Mouse (Mus musculus): Measurements from ENCODE around the gene Gm17019.
"Not testable (repeated sequence)": the region's sequence is repeated elsewhere in the genome, so short reads cannot be mapped to it uniquely, and the experiment has no call there.

Gm17019 gene

DNA sequence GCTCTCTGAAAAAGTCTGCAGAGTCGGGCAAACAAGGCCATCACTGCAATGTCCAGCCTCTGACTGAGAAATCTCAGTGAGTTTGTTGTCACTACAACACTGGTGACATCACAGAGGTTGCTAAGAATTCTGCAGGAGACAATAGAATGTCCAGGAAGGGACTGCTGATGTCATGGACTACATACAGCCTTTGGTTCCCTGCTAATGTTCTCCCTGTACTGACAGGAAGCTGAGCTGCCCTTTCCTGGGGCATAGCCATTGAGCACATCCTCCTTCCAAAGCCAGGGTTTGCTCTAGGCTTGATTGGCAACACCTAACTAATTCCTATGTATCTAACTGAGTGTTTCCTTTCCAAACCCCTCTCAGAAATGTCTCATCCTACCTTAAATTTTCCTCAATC, at the start of gene Gm17019:
TSS of gene Gm17019 (minus strand) at position 101 of the 400 bp plus-strand sequence.
- in situ Hi-C loops (cut with MboI; ENCODE audit: low sequenced_read_pairs) = not testable (repeated sequence)

DNA sequence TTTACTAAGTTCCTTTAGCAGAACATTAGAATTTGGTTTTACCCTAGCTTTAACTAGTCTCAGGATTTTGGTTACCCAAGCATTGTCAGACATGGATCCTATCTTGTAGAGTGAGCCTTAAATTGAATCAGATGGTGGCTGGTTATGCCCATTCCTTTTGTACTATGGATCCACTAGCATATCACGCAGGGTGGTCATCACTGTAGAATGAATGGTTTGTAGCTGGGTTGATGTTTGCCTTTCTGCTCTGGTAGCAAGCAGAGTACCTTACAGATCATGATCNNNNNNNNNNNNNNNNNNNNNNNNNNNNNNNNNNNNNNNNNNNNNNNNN, 29.6 kb upstream of the Gm17019 start:
- in situ Hi-C loops (cut with MboI; ENCODE audit: low sequenced_read_pairs) = not testable (repeated sequence)

DNA sequence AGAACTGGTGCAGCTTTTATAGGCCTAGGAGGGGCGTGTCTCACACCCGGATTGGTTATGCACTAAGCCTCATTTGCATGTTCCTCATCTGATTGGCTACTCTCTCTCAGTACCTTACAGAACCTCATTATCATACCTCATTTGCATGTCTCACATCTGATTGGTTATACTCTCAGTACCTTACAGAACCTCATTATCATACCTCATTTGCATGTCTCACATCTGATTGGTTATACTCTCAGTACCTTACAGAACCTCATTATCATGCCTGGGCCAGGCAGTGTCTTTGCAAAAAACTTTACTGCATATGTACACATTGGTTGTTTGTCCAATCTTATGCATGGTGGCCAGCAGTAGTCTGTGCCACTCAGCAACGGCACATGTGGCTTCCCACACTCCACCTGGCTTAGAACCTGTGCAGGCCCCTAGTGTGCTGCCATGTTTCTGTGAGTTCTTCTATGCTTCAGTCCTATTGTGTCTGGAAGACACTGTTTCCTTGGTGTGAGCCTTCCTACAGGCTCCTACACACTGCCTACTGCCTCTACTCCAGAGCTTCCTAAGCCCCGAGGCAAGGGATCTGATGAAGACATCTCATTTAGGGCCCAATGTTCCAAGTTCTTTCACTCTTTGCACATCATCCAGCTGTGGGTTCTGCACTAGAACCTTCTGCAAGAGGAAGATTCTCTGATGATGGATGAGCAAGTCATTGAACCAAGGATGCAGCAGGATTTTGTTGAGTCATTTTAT, 29.0 kb upstream of the Gm17019 start:
- in situ Hi-C loops (cut with MboI; ENCODE audit: low sequenced_read_pairs) = not testable (repeated sequence)

DNA sequence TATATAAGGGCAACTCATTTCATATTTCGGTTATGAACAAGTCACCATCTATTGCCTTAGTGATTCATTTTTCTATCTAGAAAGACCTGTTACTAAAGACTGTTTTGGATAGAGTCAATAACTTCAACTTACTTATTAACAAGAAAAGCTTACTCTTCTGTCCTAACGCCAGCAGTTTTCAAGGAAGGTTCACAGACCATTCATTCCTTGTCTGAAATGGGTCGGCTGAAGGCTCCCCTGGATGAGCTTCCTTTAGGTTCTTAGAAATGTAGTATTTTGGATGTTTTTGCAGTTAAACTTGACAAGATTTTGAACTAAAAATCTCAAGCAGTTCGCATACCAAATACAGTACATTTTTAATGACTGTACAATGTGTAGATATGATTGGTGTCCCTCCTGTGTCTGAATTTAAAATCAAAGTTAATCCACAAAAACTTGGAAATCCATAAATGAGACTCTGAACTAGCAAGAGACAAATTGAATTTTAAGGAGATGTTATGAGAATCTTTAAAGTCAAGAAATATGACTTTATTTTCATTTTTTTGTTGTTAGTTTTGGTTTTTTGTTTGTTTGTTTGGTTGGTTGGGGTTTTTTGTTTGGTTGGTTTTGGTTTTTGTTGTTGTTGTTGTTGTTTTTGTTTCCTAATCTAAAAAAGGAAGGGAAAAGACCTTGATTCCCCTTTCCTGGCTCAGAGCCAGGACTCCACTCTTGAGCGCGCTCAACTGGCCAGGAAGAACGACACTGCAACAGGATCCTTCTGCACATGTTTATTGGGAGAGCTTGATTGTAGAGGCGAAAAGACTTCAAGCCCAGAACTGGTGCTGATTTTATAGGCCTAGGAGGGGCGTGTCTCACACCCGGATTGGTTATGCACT, 21.6 kb upstream of the Gm17019 start:
- in situ Hi-C loops (cut with MboI; ENCODE audit: low sequenced_read_pairs) = not testable (repeated sequence)

DNA sequence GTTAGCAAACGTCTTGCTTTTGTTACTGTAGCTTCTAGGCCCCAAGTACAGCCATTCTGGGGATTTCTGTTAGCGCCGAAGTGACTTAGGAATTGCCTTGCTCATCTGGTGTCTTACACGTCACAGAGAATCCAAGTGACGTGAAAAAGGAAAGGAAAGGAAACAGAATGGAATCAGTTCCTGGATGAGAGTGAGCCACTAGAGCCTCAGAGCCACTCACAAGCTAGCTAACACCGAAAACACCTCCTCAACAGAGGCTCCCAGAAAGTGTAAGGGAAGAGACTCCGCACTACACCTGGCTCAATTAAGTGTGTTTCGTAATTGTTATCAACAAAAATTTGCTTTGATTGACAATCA, 20.8 kb upstream of the Gm17019 start:
- in situ Hi-C loops (cut with MboI; ENCODE audit: low sequenced_read_pairs) = not testable (repeated sequence)

DNA sequence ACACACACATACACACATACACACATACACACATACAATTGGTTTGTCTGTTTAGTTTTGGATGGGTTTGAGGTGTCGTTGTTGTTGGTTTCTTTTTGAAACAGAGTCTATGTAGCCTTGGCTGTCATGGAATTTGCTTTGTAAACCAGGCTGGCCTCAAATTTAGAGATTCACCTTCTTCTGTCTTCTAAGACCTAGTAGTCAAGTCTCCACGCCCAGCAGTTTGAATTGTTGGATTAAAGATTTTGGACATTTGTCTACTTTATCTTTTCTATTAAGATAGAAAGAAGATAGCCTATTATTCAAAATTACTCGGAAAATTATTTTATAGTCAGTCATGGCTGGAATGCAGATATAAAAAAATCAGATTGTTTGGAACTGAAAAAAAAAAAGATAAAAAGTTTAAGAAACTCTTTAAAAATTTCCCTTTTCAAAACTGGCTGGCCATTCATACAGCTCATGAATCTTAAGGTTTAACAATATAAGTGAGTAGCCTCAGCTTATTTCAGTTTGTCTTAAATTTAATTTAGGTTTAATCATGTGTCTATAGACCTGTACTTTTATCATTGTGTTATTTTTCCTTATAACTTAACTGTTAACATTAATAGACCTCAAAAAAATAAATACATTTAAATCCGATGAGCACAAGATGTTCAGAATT, 20.3 kb upstream of the Gm17019 start:
- in situ Hi-C loops (cut with MboI; ENCODE audit: low sequenced_read_pairs) = not testable (repeated sequence)

DNA sequence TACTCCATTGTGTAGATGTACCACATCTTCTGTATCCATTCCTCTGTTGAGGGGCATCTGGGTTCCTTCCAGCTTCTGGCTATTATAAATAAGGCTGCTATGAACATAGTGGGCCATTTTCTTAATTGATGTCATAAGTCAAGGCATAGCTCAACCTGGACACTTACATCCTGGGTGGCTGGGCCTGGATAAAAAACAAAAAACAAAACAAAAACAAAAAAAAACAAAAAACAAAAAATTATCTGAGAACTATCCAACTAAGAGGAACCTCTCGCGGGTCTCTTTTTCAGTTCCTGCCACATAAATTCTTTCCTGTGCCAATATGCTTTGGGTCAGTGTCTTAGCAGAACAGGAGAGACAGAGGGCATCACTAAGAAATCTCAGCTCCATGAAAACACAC, 18.0 kb upstream of the Gm17019 start:
- in situ Hi-C loops (cut with MboI; ENCODE audit: low sequenced_read_pairs) = not testable (repeated sequence)

DNA sequence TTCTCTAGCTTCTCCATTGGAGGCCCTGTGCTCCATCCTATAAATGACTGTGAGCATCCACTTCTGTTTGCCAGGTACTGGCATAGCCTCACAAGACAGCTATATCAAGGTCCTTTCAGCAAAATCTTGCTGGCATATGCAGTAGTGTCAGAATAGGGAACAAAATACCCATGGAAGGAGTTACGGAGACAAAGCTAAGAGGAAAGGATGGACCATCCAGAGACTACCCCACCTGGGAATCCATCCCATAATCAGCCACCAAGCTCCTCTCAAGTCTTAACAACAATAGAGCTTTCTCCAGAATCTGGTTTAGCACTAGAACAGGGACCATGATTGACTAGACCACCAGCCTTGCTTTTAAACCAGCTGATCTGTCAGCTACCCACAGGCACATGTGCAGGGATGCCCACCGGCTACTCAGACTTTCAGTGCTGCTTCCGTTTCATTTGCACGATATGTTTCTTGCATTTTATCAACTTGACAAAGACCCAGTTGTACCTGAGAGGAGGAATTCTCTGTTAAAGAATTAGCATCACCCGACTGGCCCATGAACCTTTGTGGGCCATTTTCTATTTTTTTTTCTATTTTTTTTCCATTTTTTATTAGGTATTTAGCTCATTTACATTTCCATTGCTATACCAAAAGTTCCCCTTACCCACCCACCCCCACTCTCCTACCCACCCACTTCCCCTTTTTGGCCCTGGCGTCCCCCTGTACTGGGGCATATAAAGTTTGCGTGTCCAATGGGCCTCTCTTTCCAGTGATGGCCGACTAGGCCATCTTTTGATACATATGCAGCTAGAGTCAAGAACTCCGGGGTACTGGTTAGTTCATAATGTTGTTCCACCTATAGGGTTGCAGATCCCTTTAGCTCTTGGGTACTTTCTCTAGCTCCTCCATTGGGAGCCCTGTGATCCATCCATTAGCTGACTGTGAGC, 12.3 kb upstream of the Gm17019 start:
- in situ Hi-C loops (cut with MboI; ENCODE audit: low sequenced_read_pairs) = not testable (repeated sequence)

DNA sequence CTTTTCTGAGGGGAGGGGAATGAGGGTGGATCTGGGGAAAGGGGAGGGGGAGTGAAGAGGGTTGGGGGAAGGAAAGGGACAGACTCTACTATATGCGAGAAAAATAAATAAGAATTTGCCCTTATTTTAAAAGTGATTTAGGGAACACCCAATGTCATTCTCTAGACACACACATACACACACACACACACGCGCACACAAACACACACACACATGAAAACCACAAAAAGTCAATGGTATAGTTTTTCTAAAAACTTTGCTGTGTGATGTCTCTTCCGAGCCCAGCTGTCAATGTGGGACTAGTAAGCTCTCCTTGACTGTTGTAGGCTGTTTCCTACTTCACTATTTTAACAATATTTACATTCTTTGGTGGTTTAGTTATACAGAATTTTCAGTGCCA, 8.0 kb upstream of the Gm17019 start:
- in situ Hi-C loops (cut with MboI; ENCODE audit: low sequenced_read_pairs) = not testable (repeated sequence)

DNA sequence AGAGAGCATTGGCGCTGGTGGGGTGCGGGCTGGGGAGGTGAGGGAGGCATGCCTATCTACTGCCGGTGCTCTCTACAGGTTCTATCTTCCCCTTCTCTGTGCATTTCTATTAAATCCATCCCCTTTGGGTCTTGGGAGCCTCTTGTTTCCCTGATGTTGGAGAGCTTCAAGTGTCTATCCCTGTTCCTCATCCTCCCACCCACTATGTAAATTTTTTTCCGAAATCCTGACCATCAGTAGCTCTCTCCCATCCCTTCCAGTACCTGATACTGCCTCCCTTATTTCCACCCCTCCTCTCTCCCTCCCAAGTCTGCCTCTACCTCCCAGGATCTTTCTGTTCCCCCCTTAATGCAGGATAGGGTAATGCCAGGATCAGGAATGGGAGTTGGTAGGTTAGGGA, 7.2 kb upstream of the Gm17019 start:
- in situ Hi-C loops (cut with MboI; ENCODE audit: low sequenced_read_pairs) = not testable (repeated sequence)

DNA sequence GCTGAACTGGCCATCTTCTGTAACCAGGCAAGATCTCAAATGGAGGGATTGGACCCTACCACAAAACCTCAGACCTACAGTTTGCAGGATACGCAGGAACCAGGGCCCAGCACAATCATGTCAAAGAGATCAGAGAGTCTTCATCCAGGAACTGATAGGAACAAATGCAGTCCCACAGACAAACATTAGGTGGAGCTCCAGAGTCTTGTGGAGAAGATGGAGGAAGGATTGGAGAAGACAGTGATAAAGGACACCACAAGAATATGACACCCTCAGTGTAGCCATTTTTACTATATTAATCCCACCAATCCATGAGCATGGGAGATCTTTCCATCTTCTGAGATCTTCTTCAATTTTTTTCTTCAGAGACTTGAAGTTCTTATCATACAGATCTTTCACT, 8.5 kb downstream of the Gm17019 start:
- in situ Hi-C loops (cut with MboI; ENCODE audit: low sequenced_read_pairs) = not testable (repeated sequence)

DNA sequence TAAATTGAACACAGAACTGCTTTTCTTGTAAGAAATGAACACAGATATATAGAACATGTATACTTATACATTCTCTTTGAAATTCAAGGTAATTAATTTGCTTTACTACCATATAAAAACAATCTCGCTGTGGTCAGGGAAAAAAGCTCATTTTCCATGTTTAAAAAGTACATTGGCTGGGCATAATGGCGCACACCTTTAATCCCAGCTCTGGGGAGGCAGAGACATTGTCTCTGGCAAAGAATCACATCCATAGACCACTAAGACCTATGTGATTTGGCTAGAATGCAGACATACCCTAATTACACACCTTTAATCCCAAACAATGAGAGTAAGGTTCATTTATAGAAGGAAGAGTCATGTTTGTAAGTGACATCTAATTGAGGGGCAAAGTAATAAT, 12.7 kb downstream of the Gm17019 start:
- in situ Hi-C loops (cut with MboI; ENCODE audit: low sequenced_read_pairs) = not testable (repeated sequence)

DNA sequence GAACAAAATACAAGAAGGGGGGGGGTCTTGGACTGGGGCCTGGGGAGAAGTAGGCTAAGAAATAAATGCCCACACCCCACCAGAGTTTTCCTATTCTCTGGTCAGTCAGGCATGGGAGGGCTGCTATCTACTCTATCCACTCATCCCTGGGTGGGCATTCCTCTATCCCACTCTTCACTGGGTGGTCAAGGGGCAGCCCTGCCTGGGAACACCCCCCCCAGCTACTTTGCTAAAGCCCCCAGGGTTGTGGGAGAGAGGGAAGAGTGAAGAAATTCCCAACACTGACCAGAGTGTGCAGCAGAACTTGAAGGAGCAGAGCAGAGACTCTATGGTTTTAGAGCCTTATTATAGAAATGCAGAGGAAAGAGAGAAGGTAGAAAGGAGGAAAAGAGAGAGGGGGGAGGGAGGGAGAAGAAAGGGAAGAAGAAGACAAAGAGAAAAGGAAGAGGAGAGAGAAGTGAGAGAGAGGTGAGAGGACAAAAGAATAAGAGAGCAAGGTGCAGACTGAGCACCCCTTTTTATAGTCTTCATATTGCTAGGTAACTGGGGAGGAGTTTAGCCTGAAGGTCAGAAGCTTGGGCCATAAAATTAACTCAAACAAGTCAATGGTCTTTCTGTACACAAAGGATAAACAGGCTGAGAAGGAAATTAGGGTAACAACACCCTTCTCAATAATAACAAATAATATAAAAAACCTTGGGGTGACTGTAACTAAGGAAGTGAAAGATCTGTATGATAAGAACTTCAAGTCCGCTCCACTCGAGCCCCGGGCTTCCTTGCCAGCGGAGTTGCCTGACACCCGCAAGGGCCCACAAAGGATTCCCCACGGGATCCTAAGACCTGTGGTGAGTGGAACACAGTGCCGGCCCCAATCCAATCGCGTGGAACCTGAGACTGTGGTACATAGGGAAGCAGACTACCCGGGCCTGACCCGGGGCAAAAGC, 21.9 kb downstream of the Gm17019 start:
- in situ Hi-C loops (cut with MboI; ENCODE audit: low sequenced_read_pairs) = not testable (repeated sequence)

DNA sequence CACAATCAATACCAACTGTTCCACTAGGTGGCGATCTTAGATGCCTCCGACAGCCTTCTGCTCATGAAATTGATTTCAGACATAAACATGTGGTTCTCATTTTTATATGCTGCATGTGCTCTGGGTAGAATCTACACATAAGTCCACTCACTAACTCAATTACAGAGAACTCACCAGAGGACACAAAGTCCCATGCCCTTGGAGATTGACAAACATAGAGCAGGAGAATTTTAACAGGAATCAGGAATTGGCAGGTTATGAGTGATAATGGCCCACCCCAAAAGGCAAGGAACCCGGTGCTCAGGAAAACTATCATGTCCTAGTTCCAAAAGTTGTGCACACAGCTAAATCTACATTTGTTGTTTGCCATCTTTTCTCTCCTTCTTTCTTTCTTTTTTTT, 25.9 kb downstream of the Gm17019 start:
- in situ Hi-C loops (cut with MboI; ENCODE audit: low sequenced_read_pairs) = not testable (repeated sequence)

DNA sequence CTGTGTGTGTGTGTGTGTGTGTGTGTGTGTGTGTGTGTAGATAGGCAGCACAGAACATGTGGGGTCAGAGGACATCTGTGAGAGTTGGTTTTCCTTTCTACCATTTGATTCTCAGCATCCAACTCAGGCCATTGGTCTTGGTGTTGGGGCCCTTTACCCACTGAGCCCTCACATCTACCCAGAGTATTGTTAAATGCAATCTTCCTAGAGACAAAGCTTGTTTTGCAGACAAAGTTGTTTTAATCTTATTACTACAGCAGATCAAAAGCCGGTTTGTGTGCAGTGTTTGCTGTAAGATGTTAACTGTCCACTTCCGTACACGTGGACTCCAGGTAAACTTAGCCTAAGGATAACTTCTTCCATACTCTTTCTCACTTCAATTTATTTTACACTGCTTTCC, 26.5 kb downstream of the Gm17019 start:
- in situ Hi-C loops (cut with MboI; ENCODE audit: low sequenced_read_pairs) = not testable (repeated sequence)

DNA sequence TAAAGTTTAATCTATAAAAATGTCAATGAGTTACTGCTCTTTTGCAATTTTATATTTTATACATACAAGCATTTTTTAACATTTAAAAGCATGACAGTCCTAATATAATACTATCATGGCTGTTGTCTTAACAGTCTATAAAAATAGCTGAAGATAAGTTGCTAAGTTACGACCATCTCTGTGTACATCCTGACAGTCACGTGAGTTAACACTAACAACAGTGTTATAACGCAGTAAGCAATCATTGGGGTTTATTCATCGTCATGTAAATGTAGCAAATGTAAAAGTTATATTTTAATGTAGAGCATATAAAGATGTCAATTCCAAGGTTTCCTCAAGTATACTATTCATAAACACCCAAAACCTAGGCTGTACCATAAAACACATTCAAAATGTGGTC, 27.2 kb downstream of the Gm17019 start:
- in situ Hi-C loops (cut with MboI; ENCODE audit: low sequenced_read_pairs) = not testable (repeated sequence)

DNA sequence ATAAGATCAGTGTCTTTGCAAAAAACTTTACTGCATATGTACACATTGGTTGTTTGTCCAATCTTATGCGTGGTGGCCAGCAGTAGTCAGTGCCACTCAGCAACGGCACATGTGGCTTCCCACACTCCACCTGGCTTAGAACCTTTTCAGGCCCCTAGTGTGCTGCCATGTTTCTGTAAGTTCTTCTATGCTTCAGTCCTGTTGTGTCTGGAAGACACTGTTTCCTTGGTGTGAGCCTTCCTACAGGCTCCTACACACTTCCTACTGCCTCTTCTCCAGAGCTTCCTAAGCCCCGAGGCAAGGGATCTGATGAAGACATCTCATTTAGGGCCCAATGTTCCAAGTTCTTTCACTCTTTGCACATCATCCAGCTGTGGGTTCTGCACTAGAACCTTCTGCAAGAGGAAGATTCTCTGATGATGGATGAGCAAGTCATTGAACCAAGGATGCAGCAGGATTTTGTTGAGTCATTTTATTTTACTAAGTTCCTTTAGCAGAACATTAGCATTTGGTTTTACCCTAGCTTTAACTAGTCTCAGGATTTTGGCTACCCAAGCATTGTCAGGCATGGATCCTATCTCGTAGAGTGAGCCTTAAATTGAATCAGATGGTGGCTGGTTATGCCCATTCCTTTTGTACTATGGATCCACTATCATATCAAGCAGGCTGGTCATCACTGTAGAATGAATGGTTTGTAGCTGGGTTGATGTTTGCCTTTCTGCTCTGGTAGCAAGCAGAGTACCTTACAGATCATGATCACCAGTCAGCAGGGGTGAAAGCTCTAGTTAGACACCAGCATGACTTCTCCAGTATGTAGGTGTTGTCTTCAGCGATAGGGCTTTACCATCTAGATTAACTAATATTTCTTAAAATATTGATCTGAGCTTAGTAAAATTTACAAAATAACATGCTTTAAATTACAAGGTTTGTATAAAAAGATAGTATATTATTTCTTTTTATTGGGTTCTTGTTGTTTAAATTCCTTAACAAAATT, 27.9 kb downstream of the Gm17019 start:
- in situ Hi-C loops (cut with MboI; ENCODE audit: low sequenced_read_pairs) = not testable (repeated sequence)

DNA sequence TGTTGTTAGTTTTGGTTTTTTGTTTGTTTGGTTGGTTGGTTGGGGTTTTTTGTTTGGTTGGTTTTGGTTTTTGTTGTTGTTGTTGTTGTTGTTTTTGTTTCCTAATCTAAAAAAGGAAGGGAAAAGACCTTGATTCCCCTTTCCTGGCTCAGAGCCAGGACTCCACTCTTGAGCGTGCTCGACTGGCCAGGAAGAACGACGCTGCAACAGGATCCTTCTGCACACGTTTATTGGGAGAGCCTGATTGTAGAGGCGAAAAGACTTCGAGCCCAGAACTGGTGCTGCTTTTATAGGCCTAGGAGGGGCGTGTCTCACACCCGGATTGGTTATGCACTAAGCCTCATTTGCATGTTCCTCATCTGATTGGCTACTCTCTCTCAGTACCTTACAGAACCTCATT, 34.7 kb downstream of the Gm17019 start:
- in situ Hi-C loops (cut with MboI; ENCODE audit: low sequenced_read_pairs) = not testable (repeated sequence)

Measured in CH12F3 (cell line).